Mouse (Mus musculus): ENCODE results near the gene Csgalnact2.

GRCm38 (mm10) chr6:118168106-118168505 lies 29.2 kb upstream of the Csgalnact2 start:
- TF ChIP-seq CTCF (IDR thresholded peaks at IDR 0.05; ENCODE audit: control insufficient read depth, insufficient read depth, insufficient replicate concordance, low read depth, low read length) (no peak), POLR2A (IDR thresholded peaks at IDR 0.05; ENCODE audit: control insufficient read depth, low read depth, low read length) (no peak)
